8 mouse cellular contexts compared by ENCODE assay signal in the genomic region with DNA sequence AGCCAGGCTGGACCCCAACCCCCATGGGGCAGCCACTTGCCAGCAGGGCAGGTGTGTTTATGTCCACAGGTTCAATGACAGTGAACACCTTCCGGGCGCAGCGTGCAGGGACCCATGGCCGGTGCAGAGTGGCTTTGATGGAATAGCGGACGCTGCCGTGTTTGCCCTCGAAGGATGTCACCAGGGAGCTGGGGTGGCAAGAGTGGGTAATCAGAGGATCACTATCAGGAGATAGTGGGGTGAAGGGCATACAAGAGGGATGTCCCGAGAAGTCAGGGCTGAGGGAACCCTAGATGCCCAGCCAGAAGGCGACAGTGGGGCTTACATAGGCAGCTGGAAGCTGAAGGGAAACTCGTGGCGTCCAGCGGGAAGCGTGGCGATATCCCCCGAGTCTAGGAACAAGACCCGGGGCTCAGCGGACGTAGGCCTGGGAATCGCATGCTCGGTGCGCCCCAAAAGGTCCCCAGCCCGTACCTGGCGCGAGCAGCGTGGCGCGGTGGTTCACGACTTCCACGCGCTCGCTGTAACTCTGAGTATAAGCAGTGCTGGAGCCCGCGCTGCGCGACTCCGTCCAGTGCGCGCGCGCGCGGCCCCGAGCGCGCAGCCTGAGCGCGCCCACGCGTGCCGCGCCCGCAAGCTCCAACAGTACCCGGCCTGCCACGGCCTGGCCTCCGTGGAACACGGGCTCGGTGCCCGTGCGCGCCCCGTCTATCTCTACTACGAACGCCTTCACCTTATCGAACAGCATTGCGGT. TPM values are rescaled to one million over a fixed set of nuclear protein-coding genes. Genes with fewer than 3 reads are reported as not detected.
DNase-seq lines count a peak whose midpoint lies in the region; ATAC-seq and TF ChIP-seq lines count a peak whose summit lies in the region.

No protein-coding gene starts in this region.

- H3K4me1 ChIP-seq in cerebellum, adult 2 months (ENCODE audit: control insufficient read depth, insufficient read depth, low read length) = peaks cover 5% of the 10 kb centered on the region
- H3K4me1 ChIP-seq in heart, embryonic 16.5 days (ENCODE audit: control insufficient read depth, insufficient read depth, low read length) = peaks cover 10% of the 10 kb centered on the region
- peaks cover 82% of the 10 kb centered on the region for H3K4me1 ChIP-seq in liver, embryonic 16.5 days (ENCODE audit: control insufficient read depth, low read depth, low read length)
- peaks cover 19% of the 10 kb centered on the region for H3K4me1 ChIP-seq in stomach, embryonic 15.5 days

- DNase-seq in cerebellum, adult 2 months = peak in 1 of 2 experiments; percentile 32
- no peak for DNase-seq in cerebellum, adult 11 months
- peak; percentile 48 for DNase-seq in urinary bladder, adult 2 months (ENCODE audit: low spot score)
- no peak for DNase-seq in urinary bladder, postnatal 4 days (ENCODE audit: low spot score in 2 of 2)
- no peak for DNase-seq in thymus, postnatal 0 days (ENCODE audit: low spot score)

- TF ChIP-seq CTCF in cerebellum, adult 2 months (IDR thresholded peaks at IDR 0.05; ENCODE audit: borderline replicate concordance, insufficient read depth, low read depth, low read length) = no peak

- H3K4me3 ChIP-seq in cerebellum, adult 2 months (replicated peaks; ENCODE audit: insufficient read depth, low read depth, low read length) = peak overlapping the region; percentile 55
- H3K4me3 ChIP-seq in heart, embryonic 16.5 days (ENCODE audit: low read length) = peak overlapping the region; percentile 86
- H3K4me3 ChIP-seq in liver, embryonic 16.5 days (ENCODE audit: low read depth, low read length) = peak overlapping the region; percentile 86
- H3K4me3 ChIP-seq in stomach, embryonic 15.5 days (replicated peaks) = peak overlapping the region; percentile 70

- peak overlapping the region; percentile 91 for H3K4me2 ChIP-seq in heart, embryonic 16.5 days (ENCODE audit: low read depth, low read length)
- H3K4me2 ChIP-seq in liver, embryonic 16.5 days (ENCODE audit: low read depth, low read length) = peak overlapping the region; percentile 89
- H3K4me2 ChIP-seq in stomach, embryonic 15.5 days = peak overlapping the region; percentile 72

- H3K9me3 ChIP-seq in heart, embryonic 16.5 days (replicated peaks; ENCODE audit: control insufficient read depth, low read length) = no peaks in the 10 kb centered on the region
- H3K9me3 ChIP-seq in liver, embryonic 16.5 days (replicated peaks; ENCODE audit: control insufficient read depth, low read length) = no peaks in the 10 kb centered on the region
- H3K9me3 ChIP-seq in stomach, embryonic 15.5 days = no peaks in the 10 kb centered on the region

- peak; percentile 30 for ATAC-seq in heart, embryonic 16.5 days (replicated peaks; ENCODE audit: extremely low read depth, insufficient read depth, low FRiP score)
- ATAC-seq in liver, embryonic 16.5 days (ENCODE audit: low read depth) = peak; percentile 23
- peak; percentile 20 for ATAC-seq in stomach, embryonic 15.5 days (ENCODE audit: insufficient read depth, low FRiP score, low read depth)

- 0 out of 2 replicates have a peak, but pooled peaks cover 5% of the 10 kb centered on the region for H3K36me3 ChIP-seq in heart, embryonic 16.5 days (ENCODE audit: control insufficient read depth, insufficient read depth)
- H3K36me3 ChIP-seq in liver, embryonic 16.5 days (ENCODE audit: control insufficient read depth, insufficient read depth) = peaks cover 21% of the 10 kb centered on the region
- 0 out of 2 replicates have a peak, but pooled peaks cover 6% of the 10 kb centered on the region for H3K36me3 ChIP-seq in stomach, embryonic 15.5 days

- H3K27me3 ChIP-seq in cerebellum, adult 2 months (ENCODE audit: control insufficient read depth, insufficient read depth, low read length) = no peaks in the 10 kb centered on the region
- H3K27me3 ChIP-seq in heart, embryonic 16.5 days (ENCODE audit: control insufficient read depth, insufficient read depth, low read length) = no peaks in the 10 kb centered on the region; the same call in 1 of the 2 replicates
- H3K27me3 ChIP-seq in liver, embryonic 16.5 days (ENCODE audit: control insufficient read depth, insufficient read depth, low read depth, low read length) = no peaks in the 10 kb centered on the region
- H3K27me3 ChIP-seq in stomach, embryonic 15.5 days (replicated peaks) = no peaks in the 10 kb centered on the region

- WGBS in cerebellum, adult 2 months = 3% methylated on average over 66 of the region's 66 CpGs
- WGBS in heart, embryonic 16.5 days = 3% methylated on average over 66 of the region's 66 CpGs
- WGBS in liver, embryonic 16.5 days (ENCODE audit: insufficient replicate concordance) = 5% methylated on average over 66 of the region's 66 CpGs
- 2% methylated on average over 66 of the region's 66 CpGs for WGBS in stomach, embryonic 15.5 days

- H3K27ac ChIP-seq in cerebellum, adult 2 months (ENCODE audit: insufficient read depth, low read length) = peak overlapping the region; percentile 54
- peak overlapping the region; percentile 92 for H3K27ac ChIP-seq in heart, embryonic 16.5 days (ENCODE audit: low read length)
- peak overlapping the region; percentile 97 for H3K27ac ChIP-seq in liver, embryonic 16.5 days (ENCODE audit: low read length)
- H3K27ac ChIP-seq in stomach, embryonic 15.5 days = peak overlapping the region; percentile 91

- H3K9ac ChIP-seq in heart, embryonic 16.5 days (ENCODE audit: low read length) = peak overlapping the region; percentile 90
- H3K9ac ChIP-seq in liver, embryonic 16.5 days (ENCODE audit: low read depth, low read length) = peak overlapping the region; percentile 95
- H3K9ac ChIP-seq in stomach, embryonic 15.5 days = peak overlapping the region; percentile 77

- no peak for TF ChIP-seq POLR2A in cerebellum, adult 2 months (IDR thresholded peaks at IDR 0.05; ENCODE audit: borderline replicate concordance, insufficient read depth, low read length)

RNA-seq across cellular contexts. Expression of gene Arrdc2, which starts 0.7 kb away (rescaled TPM):
- polyA plus RNA-seq in cerebellum, adult 2 months (2012; rRNA removed) = 33.1 and 34.0 TPM in 2 replicates
- 20.4 and 27.4 TPM in 2 replicates for polyA plus RNA-seq in urinary bladder, adult 2 months (2012; rRNA removed)
- 3.7 and 3.8 TPM in 2 replicates for polyA plus RNA-seq in heart, embryonic 16.5 days (2015; fragmentation: Nextera tagmentation; extraction: Ambion mirVana)
- polyA plus RNA-seq in liver, embryonic 16.5 days (2015; fragmentation: Nextera tagmentation; extraction: Ambion mirVana) = 11.6 and 13.5 TPM in 2 replicates
- 6.5 and 7.0 TPM in 2 replicates for polyA plus RNA-seq in stomach, embryonic 15.5 days (2015; fragmentation: Nextera tagmentation; extraction: Ambion mirVana)
- polyA plus RNA-seq in thymus, postnatal 0 days (2015; fragmentation: Nextera tagmentation; extraction: Ambion mirVana) = 11.0 and 11.4 TPM in 2 replicates

RNA-seq across cellular contexts. Expression of gene Kcnn1, which starts 24.2 kb away (rescaled TPM):
- polyA plus RNA-seq in cerebellum, adult 2 months (2012; rRNA removed) = 19.4 and 22.1 TPM in 2 replicates
- polyA plus RNA-seq in urinary bladder, adult 2 months (2012; rRNA removed) = 5.5 and 5.6 TPM in 2 replicates
- polyA plus RNA-seq in heart, embryonic 16.5 days (2015; fragmentation: Nextera tagmentation; extraction: Ambion mirVana) = 4.1 and 4.2 TPM in 2 replicates
- polyA plus RNA-seq in liver, embryonic 16.5 days (2015; fragmentation: Nextera tagmentation; extraction: Ambion mirVana) = 0.20 and 0.46 TPM in 2 replicates
- polyA plus RNA-seq in stomach, embryonic 15.5 days (2015; fragmentation: Nextera tagmentation; extraction: Ambion mirVana) = 1.5 and 2.1 TPM in 2 replicates
- polyA plus RNA-seq in thymus, postnatal 0 days (2015; fragmentation: Nextera tagmentation; extraction: Ambion mirVana) = 0.36 and 0.85 TPM in 2 replicates

RNA-seq across cellular contexts. Expression of gene Il12rb1, which starts 30.6 kb away (rescaled TPM):
- polyA plus RNA-seq in cerebellum, adult 2 months (2012; rRNA removed) = 1.8 and 1.9 TPM in 2 replicates
- polyA plus RNA-seq in urinary bladder, adult 2 months (2012; rRNA removed) = 0.58 and 0.94 TPM in 2 replicates
- polyA plus RNA-seq in heart, embryonic 16.5 days (2015; fragmentation: Nextera tagmentation; extraction: Ambion mirVana) = 0.77 and 1.6 TPM in 2 replicates
- 0.06 and 0.35 TPM in 2 replicates for polyA plus RNA-seq in liver, embryonic 16.5 days (2015; fragmentation: Nextera tagmentation; extraction: Ambion mirVana)
- polyA plus RNA-seq in stomach, embryonic 15.5 days (2015; fragmentation: Nextera tagmentation; extraction: Ambion mirVana) = 0.26 and 0.43 TPM in 2 replicates
- 16.2 TPM in 2 replicates for polyA plus RNA-seq in thymus, postnatal 0 days (2015; fragmentation: Nextera tagmentation; extraction: Ambion mirVana)

RNA-seq across cellular contexts. Expression of gene Mast3, which starts 34.0 kb away (rescaled TPM):
- 69.5 and 70.4 TPM in 2 replicates for polyA plus RNA-seq in cerebellum, adult 2 months (2012; rRNA removed)
- polyA plus RNA-seq in urinary bladder, adult 2 months (2012; rRNA removed) = 19.5 and 19.7 TPM in 2 replicates
- 7.3 and 9.3 TPM in 2 replicates for polyA plus RNA-seq in heart, embryonic 16.5 days (2015; fragmentation: Nextera tagmentation; extraction: Ambion mirVana)
- polyA plus RNA-seq in liver, embryonic 16.5 days (2015; fragmentation: Nextera tagmentation; extraction: Ambion mirVana) = 7.5 and 9.0 TPM in 2 replicates
- 13.3 and 16.5 TPM in 2 replicates for polyA plus RNA-seq in stomach, embryonic 15.5 days (2015; fragmentation: Nextera tagmentation; extraction: Ambion mirVana)
- 37.2 and 37.3 TPM in 2 replicates for polyA plus RNA-seq in thymus, postnatal 0 days (2015; fragmentation: Nextera tagmentation; extraction: Ambion mirVana)

RNA-seq across cellular contexts. Expression of gene Ccdc124, which starts 34.9 kb away (rescaled TPM):
- 123 and 145 TPM in 2 replicates for polyA plus RNA-seq in cerebellum, adult 2 months (2012; rRNA removed)
- polyA plus RNA-seq in urinary bladder, adult 2 months (2012; rRNA removed) = 70.9 and 74.6 TPM in 2 replicates
- 82.3 and 91.8 TPM in 2 replicates for polyA plus RNA-seq in heart, embryonic 16.5 days (2015; fragmentation: Nextera tagmentation; extraction: Ambion mirVana)
- 42.5 and 43.1 TPM in 2 replicates for polyA plus RNA-seq in liver, embryonic 16.5 days (2015; fragmentation: Nextera tagmentation; extraction: Ambion mirVana)
- 90.9 and 91.3 TPM in 2 replicates for polyA plus RNA-seq in stomach, embryonic 15.5 days (2015; fragmentation: Nextera tagmentation; extraction: Ambion mirVana)
- polyA plus RNA-seq in thymus, postnatal 0 days (2015; fragmentation: Nextera tagmentation; extraction: Ambion mirVana) = 93.8 and 98.6 TPM in 2 replicates
